Mouse (Mus musculus) neural tube, embryonic 14.5 days (tissue): ENCODE measurements around the gene Egr2. TPM values are rescaled to one million over a fixed set of nuclear protein-coding genes. Genes with fewer than 3 reads are reported as not detected.

Experiments
- ATAC-seq: fragments of 200-750 bp; cut with Nextera tagmentation; 2 replicates; pipeline ENCODE4 v1.8.0; 2017; ENCODE audit warnings: low read depth, mild to moderate bottlenecking, moderate TSS enrichment, moderate library complexity
- H3K27ac ChIP-seq: fragments of 300-500 bp; sonication (generic); 2 replicates; pipeline ENCODE4 v1.5.1; 2014; ENCODE audit warnings: low read depth, mild to moderate bottlenecking, control low read depth, low read length, moderate library complexity, mixed read lengths
- H3K27me3 ChIP-seq: fragments of 300-500 bp; sonication (generic); 2 replicates; pipeline ENCODE4 v1.6.1; 2014; ENCODE audit warnings: low read length; ENCODE audit not compliant: control insufficient read depth, insufficient read depth
- H3K36me3 ChIP-seq: fragments of 300-500 bp; sonication (generic); 2 replicates; pipeline ENCODE4 v1.6.1; 2014; ENCODE audit warnings: low read length, mixed read lengths; ENCODE audit not compliant: control insufficient read depth, insufficient read depth
- H3K4me1 ChIP-seq: fragments of 300-500 bp; sonication (generic); 2 replicates; pipeline ENCODE4 v1.6.1; 2014; ENCODE audit warnings: low read length; ENCODE audit not compliant: control insufficient read depth, insufficient read depth
- H3K4me2 ChIP-seq: fragments of 300-500 bp; sonication (generic); 2 replicates; pipeline ENCODE4 v1.6.1; 2014; ENCODE audit warnings: mild to moderate bottlenecking, low read depth, low read length, control low read depth
- H3K4me3 ChIP-seq: fragments of 300-500 bp; sonication (generic); 2 replicates; pipeline ENCODE4 v1.5.1; 2014; ENCODE audit warnings: low read depth, low read length, control low read depth, mixed read lengths
- H3K9ac ChIP-seq: fragments of 300-500 bp; sonication (generic); replicated peaks from 2 replicates; pipeline ENCODE4 v1.6.1; 2014; ENCODE audit warnings: low read depth, mild to moderate bottlenecking, control low read depth, low read length, mixed read lengths
- H3K9me3 ChIP-seq: fragments of 300-500 bp; sonication (generic); 2 replicates; pipeline ENCODE4 v1.6.1; 2016; ENCODE audit warnings: low read length; ENCODE audit not compliant: control insufficient read depth
- WGBS: fragments of 180-500 bp; shearing (Covaris S2); extraction: QIAGEN DNeasy Blood & Tissue Kit; methylation state at CpG from one replicate; pipeline ENCODE4 v1.1.7; 2014; 5-methylcytosine and 5-hydroxymethylcytosine counted together
- polyA plus RNA-seq: library from polyadenylated mRNA; unstranded; fragments of >200 nt; fragmentation: Nextera tagmentation; extraction: Ambion mirVana; gene quantifications from 2 replicates; pipeline ENCODE4 v1.2.1, GENCODE M21; 2014

Egr2 gene
- polyA plus RNA-seq, 1 experiment from 2014 or later = 0.56 TPM

DNA sequence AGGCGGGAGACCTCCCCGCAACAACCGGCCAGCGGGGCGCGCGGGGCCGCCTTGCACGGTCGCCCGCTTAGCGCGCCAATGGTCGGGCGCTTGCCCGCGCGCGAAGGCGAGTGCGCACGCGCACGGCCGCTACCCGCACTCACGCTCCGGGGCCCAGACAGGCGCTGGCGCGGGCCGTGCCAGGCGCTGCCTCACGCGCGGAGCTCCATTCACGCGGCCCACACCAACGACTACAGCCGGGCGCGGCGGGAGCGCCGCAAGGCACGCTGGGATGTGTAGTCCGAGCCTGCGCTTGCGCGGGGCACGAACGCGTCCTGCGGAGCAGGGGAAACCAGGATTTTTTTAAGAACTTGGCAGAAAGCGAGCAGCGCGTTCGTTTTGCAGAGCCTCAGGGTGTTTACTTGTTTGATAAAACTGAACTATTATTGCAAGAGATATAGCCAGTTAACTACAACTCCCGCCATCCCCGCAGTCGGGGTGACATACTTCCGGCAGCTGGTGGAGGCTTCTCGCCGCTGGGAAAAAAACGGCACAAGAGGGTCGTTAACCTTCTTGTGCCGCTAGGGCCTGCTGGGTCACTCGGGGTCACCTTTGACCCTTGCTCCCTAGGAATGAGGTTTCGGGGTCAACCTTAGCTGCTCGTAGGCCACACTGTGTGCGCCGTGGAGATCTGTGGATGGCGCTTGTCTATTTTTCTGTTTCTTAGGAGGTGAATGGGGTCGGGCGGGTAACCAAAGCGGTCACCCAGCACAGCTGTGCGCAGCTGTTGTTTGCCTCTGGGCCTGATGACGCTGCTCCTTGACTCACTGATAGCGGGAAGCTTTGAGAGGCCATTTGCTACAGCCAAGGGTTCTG, 13.8 kb downstream of the Egr2 start, which contains the start of gene Ado:
Gene Ado, minus strand, starts transcription at position 79 of the 855 bp plus-strand sequence.
- Histone ChIP-seq H3K36me3 (no peaks in the 10 kb centered on the region), H3K27ac (peak within 1 kb of the TSS; percentile 95), H3K4me1 (peaks cover 19% of the 10 kb centered on the region), H3K4me3 (peak within 1 kb of the TSS; percentile 85), H3K27me3 (no peaks in the 10 kb centered on the region), H3K9ac (peak within 1 kb of the TSS; percentile 83), H3K4me2 (peak within 1 kb of the TSS; percentile 97), H3K9me3 (no peaks in the 10 kb centered on the region)
- peak; percentile 99 for ATAC-seq
- under 1% methylated on average over 60 of the region's 79 CpGs for WGBS

GRCm38 (mm10) chr10:67558053-67558452, 22.8 kb downstream of the Egr2 start:
- no peak overlapping the region for H3K4me3 ChIP-seq
- H3K9me3 ChIP-seq = 0 out of 2 replicates have a peak, but pooled peaks cover 3% of the 10 kb centered on the region
- H3K36me3 ChIP-seq = no peaks in the 10 kb centered on the region
- no peak overlapping the region for H3K4me2 ChIP-seq
- no peaks in the 10 kb centered on the region for H3K4me1 ChIP-seq
- no peak overlapping the region for H3K9ac ChIP-seq
- no peak overlapping the region for H3K27ac ChIP-seq
- 87% methylated on average over 4 of the region's 4 CpGs for WGBS
- peaks cover 12% of the 10 kb centered on the region for H3K27me3 ChIP-seq
- ATAC-seq = no peak

DNA sequence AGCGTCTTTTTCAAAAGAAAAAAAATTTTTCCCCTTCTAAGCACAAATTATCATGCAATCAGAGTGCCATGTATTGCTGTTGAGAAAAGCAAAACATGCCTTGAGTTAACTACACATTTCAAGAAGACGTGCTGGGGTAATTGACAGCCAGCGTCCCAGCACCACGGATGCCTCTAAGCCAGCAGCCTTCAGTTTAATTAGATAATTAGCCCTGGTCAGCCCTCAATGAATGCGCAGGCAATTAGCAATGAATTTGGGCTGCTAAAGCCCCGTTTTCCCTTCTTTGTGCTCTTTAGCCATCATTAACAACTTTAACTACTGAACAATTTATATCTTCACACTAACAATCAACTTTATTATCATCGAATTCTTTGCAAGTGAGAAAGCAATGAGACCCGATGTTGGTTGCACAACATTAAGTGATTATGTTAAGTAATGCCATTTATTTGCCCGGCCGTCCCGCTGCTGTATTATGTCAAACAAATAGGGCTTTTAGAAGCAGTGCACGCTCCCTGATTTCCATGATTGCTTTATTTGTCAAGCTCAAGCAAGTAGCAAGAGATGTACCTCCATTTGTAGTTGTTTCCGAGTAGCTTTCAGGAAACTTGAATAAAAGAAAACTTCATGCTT, 24.6 kb downstream of the Egr2 start:
- 0 out of 2 replicates have a peak, but pooled peaks cover 3% of the 10 kb centered on the region for H3K9me3 ChIP-seq
- H3K4me3 ChIP-seq = no peak overlapping the region
- no peaks in the 10 kb centered on the region for H3K36me3 ChIP-seq
- no peaks in the 10 kb centered on the region for H3K4me1 ChIP-seq
- peaks cover 13% of the 10 kb centered on the region for H3K27me3 ChIP-seq
- ATAC-seq = peak; percentile 58; the same call in 1 of the 2 replicates
- no peak overlapping the region for H3K9ac ChIP-seq
- no peak overlapping the region for H3K27ac ChIP-seq
- 17% methylated on average over 13 of the region's 13 CpGs for WGBS
- no peak overlapping the region for H3K4me2 ChIP-seq

DNA sequence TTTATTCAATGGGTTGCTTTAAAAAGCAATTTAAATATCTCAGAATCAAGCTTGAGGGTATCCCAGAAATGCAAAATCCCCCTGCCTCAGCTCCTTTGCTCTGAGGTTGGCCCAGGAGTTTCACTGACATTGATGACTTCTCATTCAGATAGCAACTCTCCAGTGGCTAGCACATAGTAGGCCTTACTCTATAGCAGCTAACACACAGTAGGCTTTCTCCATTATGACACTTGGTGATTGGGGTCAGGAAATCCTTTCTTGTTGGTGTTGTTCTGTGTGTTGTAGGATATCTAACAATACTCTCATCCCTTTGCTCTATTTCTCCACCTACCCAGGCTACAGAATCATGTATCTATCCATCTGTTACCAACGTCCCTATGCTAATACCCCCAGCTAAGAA, 25.9 kb downstream of the Egr2 start:
- 71% methylated on average over 1 of the region's 1 CpGs for WGBS
- ATAC-seq = no peak
- H3K9me3 ChIP-seq = 0 out of 2 replicates have a peak, but pooled peaks cover 3% of the 10 kb centered on the region
- H3K27me3 ChIP-seq = peaks cover 18% of the 10 kb centered on the region
- no peak overlapping the region for H3K27ac ChIP-seq
- no peak overlapping the region for H3K4me2 ChIP-seq
- no peak overlapping the region for H3K9ac ChIP-seq
- no peaks in the 10 kb centered on the region for H3K36me3 ChIP-seq
- no peak overlapping the region for H3K4me3 ChIP-seq
- no peaks in the 10 kb centered on the region for H3K4me1 ChIP-seq

DNA sequence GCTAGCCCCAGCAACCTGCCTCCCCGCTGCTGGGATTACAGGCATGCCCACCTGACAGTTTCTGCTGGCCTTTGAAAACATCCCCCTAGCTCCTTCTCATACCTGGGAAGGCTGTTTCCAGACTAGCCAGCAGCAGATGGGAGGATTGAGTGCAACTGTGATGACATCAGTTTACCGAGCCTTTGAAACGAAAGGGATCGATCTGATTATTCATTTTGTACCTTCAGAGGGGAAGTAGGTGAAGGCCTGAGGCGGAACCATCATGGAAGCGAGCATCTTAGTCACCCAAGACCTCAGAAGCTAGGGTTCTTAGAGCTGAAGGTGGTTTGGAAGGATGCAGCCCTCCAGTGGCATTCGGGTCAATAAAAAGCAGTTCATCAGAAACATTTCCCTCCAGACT, 29.2 kb downstream of the Egr2 start:
- H3K27me3 ChIP-seq = peaks cover 18% of the 10 kb centered on the region
- 96% methylated on average over 7 of the region's 7 CpGs for WGBS
- H3K27ac ChIP-seq = no peak overlapping the region
- no peaks in the 10 kb centered on the region for H3K4me1 ChIP-seq
- no peaks in the 10 kb centered on the region for H3K36me3 ChIP-seq
- H3K9me3 ChIP-seq = no peaks in the 10 kb centered on the region
- no peak overlapping the region for H3K4me3 ChIP-seq
- H3K9ac ChIP-seq = no peak overlapping the region
- ATAC-seq = no peak
- no peak overlapping the region for H3K4me2 ChIP-seq

- Histone ChIP-seq H3K27me3 (peaks cover 16% of the 10 kb centered on the region), H3K27ac (no peak overlapping the region), H3K9me3 (no peaks in the 10 kb centered on the region), H3K36me3 (no peaks in the 10 kb centered on the region), H3K4me3 (no peak overlapping the region), H3K4me1 (no peaks in the 10 kb centered on the region), H3K4me2 (no peak overlapping the region), H3K9ac (no peak overlapping the region)
- no peak for ATAC-seq
- WGBS = 45% methylated on average over 8 of the region's 8 CpGs
Observed at GRCm38 (mm10) chr10:67566104-67566503, 30.8 kb downstream of the Egr2 start.

- Histone ChIP-seq H3K4me3 (no peak overlapping the region), H3K9me3 (no peaks in the 10 kb centered on the region), H3K27ac (no peak overlapping the region), H3K9ac (no peak overlapping the region), H3K4me2 (no peak overlapping the region), H3K4me1 (no peaks in the 10 kb centered on the region), H3K27me3 (0 out of 2 replicates have a peak, but pooled peaks cover 5% of the 10 kb centered on the region), H3K36me3 (no peaks in the 10 kb centered on the region)
- no peak for ATAC-seq
- 85% methylated on average over 7 of the region's 7 CpGs for WGBS
Observed at GRCm38 (mm10) chr10:67569539-67569938, 34.3 kb downstream of the Egr2 start.

GRCm38 (mm10) chr10:67571443-67571842, 36.2 kb downstream of the Egr2 start:
- no peaks in the 10 kb centered on the region for H3K27me3 ChIP-seq
- H3K4me2 ChIP-seq = no peak overlapping the region
- no peak overlapping the region for H3K27ac ChIP-seq
- no peaks in the 10 kb centered on the region for H3K36me3 ChIP-seq
- WGBS = 96% methylated on average over 14 of the region's 14 CpGs
- ATAC-seq = no peak
- H3K9me3 ChIP-seq = no peaks in the 10 kb centered on the region
- H3K4me3 ChIP-seq = no peak overlapping the region
- no peak overlapping the region for H3K9ac ChIP-seq
- H3K4me1 ChIP-seq = no peaks in the 10 kb centered on the region

DNA sequence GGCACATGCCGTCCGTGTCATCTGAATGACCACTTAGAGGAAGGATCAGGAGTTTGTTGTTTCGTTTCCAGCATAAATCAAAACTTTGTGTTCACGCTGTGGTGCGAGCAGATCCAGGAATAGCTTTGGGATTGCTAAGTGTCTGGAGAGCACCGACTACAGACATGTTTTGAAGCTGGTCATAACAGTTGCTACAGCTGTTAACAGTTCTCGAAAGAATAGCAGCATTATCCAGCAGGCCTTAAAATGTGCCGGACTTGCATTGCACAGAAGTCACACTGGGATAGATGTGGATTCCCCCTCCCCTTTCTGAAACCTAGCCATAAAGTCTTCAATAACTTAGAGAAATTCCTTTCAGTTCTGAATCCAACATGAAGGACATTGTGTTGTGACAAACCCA, 38.0 kb downstream of the Egr2 start:
- H3K9ac ChIP-seq = no peak overlapping the region
- H3K36me3 ChIP-seq = no peaks in the 10 kb centered on the region
- ATAC-seq = no peak
- no peaks in the 10 kb centered on the region for H3K9me3 ChIP-seq
- H3K27ac ChIP-seq = no peak overlapping the region
- no peak overlapping the region for H3K4me3 ChIP-seq
- 56% methylated on average over 8 of the region's 8 CpGs for WGBS
- H3K4me1 ChIP-seq = no peaks in the 10 kb centered on the region
- H3K27me3 ChIP-seq = no peaks in the 10 kb centered on the region
- H3K4me2 ChIP-seq = no peak overlapping the region
